Mouse (Mus musculus) right cerebral cortex, adult 18-20 months (tissue): Measurements from ENCODE around the gene Zfp692.
"Not testable (repeated sequence)": the region's sequence is repeated elsewhere in the genome, so short reads cannot be mapped to it uniquely, and the experiment has no call there.

Source experiments
- DNase-seq: peaks from one replicate; pipeline ENCODE4 v3.0.0; 2022; ENCODE audit warnings: mixed read lengths

Gene Zfp692

DNA sequence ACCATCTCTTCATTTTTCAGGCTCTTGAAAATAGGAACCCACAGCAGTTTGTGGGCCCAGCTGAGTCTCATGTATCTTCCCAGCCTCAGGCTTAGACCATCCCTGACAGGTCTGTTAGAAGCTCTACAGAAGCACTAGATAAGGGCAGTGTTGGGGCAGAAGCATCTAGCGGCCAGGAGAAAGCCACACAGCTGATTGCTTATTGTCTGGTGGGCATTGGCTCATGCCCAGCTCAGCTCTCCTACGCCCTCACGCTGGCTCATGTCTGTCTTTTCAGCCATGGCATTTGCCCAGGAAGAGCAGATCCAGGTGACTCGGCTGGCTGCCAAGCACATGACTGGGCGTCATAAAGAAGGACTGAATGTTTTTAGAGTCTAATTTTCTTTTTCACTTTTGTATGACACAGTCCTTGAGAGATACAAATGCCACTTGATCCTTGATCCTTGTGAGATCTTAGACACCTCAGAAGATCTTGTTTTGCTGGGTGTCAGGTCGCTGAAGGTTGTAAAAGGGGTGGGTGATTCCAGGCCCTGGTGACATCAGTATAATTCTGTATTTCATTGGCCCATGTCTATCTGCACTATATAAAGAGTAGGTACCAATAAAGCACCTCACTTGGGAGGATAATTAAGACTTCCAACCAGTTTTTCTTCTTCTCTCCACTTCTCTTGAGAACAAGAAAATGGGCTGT is 51.1 kb downstream of the Zfp692 start:
- no peak for DNase-seq

DNA sequence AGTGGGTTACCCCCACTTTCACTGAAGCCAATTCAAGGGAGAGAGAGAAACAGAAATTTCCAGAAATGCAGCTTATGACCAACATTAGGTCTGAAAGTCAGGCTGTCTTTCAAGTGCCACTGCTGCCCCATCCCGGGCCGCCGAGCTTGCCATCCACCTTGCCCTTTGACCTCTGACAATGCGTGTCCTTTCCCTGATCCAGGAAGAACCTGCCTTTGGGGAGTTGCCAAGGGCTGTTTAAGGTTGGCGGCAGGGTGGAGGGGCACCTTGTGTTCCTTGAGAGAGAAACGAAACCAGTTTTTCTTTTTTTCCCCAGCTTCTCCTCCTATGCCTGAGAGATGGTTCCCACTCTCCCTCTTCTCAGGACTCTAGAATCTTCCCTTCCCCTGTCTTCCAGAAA is 55.7 kb downstream of the Zfp692 start:
- not testable (repeated sequence) for DNase-seq
